In genomic region chr3:115737785-115738318, GRCm38 (mm10) we compare ENCODE assay signal across 8 mouse cellular contexts. TPM values are rescaled to one million over a fixed set of nuclear protein-coding genes. Genes with fewer than 3 reads are reported as not detected.
DNase-seq lines count a peak whose midpoint lies in the region; ATAC-seq and TF ChIP-seq lines count a peak whose summit lies in the region.

No protein-coding gene starts in this region.

- ATAC-seq in Patski = peak; percentile 35
- peak; percentile 63 for ATAC-seq in limb, embryonic 12.5 days (ENCODE audit: insufficient number of reproducible peaks, insufficient read depth, low FRiP score, low TSS enrichment, low read depth)

- CTCF ChIA-PET in Patski (lab: Charles Lee) = interaction anchor here (1.1 to 1.6 kb wide), 3 partner anchors 9 to 25 kb away, joined by 3 to 4 read pairs (median 3); no protein-coding TSS in a partner anchor

- POLR2A ChIA-PET in Patski (lab: Charles Lee) = no interaction called here

- no peak overlapping the region for H3K9ac ChIP-seq in limb, embryonic 12.5 days (replicated peaks)

- H3K36me3 ChIP-seq in limb, embryonic 12.5 days = no peaks in the 10 kb centered on the region

- TF ChIP-seq CTCF in Patski (IDR thresholded peaks at IDR 0.05) = no peak

- H3K4me2 ChIP-seq in limb, embryonic 12.5 days = peak overlapping the region; percentile 13; the same call in 1 of the 2 replicates

- H3K4me1 ChIP-seq in limb, embryonic 12.5 days (replicated peaks) = peaks cover 6% of the 10 kb centered on the region; the same call in 1 of the 2 replicates

- no peaks in the 10 kb centered on the region for H3K27me3 ChIP-seq in Patski
- no peaks in the 10 kb centered on the region for H3K27me3 ChIP-seq in limb, embryonic 12.5 days

- no peak overlapping the region for H3K4me3 ChIP-seq in limb, embryonic 12.5 days (replicated peaks)

- WGBS in limb, embryonic 12.5 days = 30% methylated on average over 11 of the region's 11 CpGs

- in situ Hi-C loops in Patski (cut with MboI; ENCODE audit: low pct_unique_long_range_greater_than_20kb) = no loop called here

- no peaks in the 10 kb centered on the region for H3K9me3 ChIP-seq in limb, embryonic 12.5 days

- 0 out of 2 replicates have a peak overlapping the region, but pooled peaks have one; percentile 17 for H3K27ac ChIP-seq in limb, embryonic 12.5 days

- peak; percentile 8 for DNase-seq in adrenal gland, postnatal 25 days
- no peak for DNase-seq in adrenal gland, adult (ENCODE audit: inconsistent age in 2 of 2, low spot score in 1 of 2)
- DNase-seq in Patski (ENCODE audit: low read depth, low spot score) = no peak
- DNase-seq in heart, adult 9 months (ENCODE audit: low spot score in 2 of 2) = peak; percentile 24 to 39
- no peak for DNase-seq in ovary, postnatal 14 days (ENCODE audit: low spot score)
- DNase-seq in ovary, postnatal 10 days (ENCODE audit: low spot score) = no peak
- DNase-seq in spleen, adult 12 weeks (ENCODE audit: low spot score) = no peak

RNA-seq across cellular contexts. Expression of gene S1pr1, which starts 23.0 kb away (rescaled TPM):
- total RNA-seq in adrenal gland, postnatal 25 days (2021) = 15.0 and 16.0 TPM in 2 replicates
- polyA plus RNA-seq in Patski (2021) = 1.6 TPM
- polyA plus RNA-seq in limb, embryonic 12.5 days (2016; fragmentation: Nextera tagmentation; extraction: Ambion mirVana) = 17.0 and 18.5 TPM in 2 replicates

Comparison
In these comparisons a context has a peak if more than half of its experiments do, and no peak if none do; other contexts are left out.
1. DNase-seq: peak in adrenal gland, postnatal 25 days (single experiment) and heart, adult 9 months (2 of 2); none in adrenal gland, adult (0 of 2), Patski (single experiment), ovary, postnatal 14 days (single experiment), ovary, postnatal 10 days (single experiment) and spleen, adult 12 weeks (single experiment).